Mouse (Mus musculus): ENCODE measurements around the gene Syde2.

GRCm38 (mm10) chr3:146041382-146041781, 53.7 kb downstream of the Syde2 start:
- TF ChIP-seq CTCF (conservative IDR thresholded peaks at IDR 0.05; ENCODE audit: low read length) (no peak), NANOG (IDR thresholded peaks at IDR 0.05; ENCODE audit: borderline replicate concordance, low read length) (no peak), POU5F1 (IDR thresholded peaks at IDR 0.05; ENCODE audit: borderline replicate concordance, low read length) (no peak)
